Mouse (Mus musculus): Measurements from ENCODE around the gene Grin2b. TPM values are rescaled to one million over a fixed set of nuclear protein-coding genes. Genes with fewer than 3 reads are reported as not detected.

The Grin2b gene
- total RNA-seq, 2 experiments from 2014 or later = 248 to 335 TPM

DNA sequence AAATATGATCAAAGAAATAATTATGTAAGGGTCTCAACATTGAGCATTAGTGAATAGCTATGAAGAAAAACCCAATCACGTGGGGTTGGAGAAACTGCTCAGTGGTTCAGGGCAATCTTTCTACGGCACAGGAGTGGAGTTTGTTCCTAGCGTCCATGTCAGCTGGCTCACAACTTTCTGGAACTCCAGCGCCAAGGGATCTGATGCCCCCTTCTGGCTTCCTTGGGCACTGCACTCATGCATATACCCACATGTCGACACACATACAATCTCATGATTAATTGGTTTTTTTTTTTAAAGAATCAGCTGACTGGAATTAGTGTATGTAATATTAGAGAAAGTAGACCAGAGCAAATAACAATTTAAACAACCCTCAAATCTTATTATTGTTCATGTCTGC, 258.7 kb downstream of the Grin2b start:
- no peak for DNase-seq (ENCODE audit: low spot score in 2 of 2)
- intact Hi-C loops (cut with DNase I) = no loop called here

DNA sequence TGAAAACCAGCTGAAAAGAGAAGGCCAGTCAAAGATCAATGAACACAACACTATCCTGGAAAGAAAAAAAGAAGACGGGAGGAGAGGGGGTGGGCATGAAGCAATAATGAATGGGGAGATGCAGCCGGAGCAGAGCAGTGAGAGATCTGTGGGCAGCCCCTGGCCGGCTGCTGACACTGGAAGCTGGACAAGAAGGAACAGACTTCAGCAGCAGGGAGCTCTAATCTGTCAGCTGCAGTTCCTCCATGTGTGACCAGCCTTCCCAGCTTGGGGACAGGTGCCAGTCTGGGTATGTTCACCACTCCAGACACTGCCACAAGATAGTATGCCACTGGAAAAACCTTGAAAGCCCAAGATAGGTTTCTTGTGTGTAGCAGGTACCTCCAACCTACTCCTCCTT, 261.2 kb downstream of the Grin2b start:
- DNase-seq (ENCODE audit: low spot score in 2 of 2) = no peak
- intact Hi-C loops (cut with DNase I) = no loop called here

DNA sequence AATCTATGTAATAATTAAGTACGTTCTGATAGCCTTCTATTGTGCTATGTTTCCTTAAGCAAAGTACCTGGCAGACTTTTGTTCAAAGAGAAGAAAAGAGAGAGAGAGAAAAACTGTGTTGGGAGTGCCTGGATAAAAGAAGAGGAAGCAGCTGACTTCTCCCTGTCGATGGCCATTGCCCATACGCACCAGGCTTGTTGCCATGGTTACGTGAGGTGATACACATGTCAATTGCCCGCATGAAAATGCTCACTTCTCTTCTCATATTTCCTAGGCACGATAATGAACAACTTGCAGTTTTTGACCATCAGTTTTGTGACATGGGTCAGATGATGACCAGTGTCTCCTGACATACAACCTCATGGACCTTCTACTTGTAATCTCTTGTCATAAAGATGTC, 262.2 kb downstream of the Grin2b start:
- intact Hi-C loops (cut with DNase I) = no loop called here
- DNase-seq (ENCODE audit: low spot score in 2 of 2) = no peak

DNA sequence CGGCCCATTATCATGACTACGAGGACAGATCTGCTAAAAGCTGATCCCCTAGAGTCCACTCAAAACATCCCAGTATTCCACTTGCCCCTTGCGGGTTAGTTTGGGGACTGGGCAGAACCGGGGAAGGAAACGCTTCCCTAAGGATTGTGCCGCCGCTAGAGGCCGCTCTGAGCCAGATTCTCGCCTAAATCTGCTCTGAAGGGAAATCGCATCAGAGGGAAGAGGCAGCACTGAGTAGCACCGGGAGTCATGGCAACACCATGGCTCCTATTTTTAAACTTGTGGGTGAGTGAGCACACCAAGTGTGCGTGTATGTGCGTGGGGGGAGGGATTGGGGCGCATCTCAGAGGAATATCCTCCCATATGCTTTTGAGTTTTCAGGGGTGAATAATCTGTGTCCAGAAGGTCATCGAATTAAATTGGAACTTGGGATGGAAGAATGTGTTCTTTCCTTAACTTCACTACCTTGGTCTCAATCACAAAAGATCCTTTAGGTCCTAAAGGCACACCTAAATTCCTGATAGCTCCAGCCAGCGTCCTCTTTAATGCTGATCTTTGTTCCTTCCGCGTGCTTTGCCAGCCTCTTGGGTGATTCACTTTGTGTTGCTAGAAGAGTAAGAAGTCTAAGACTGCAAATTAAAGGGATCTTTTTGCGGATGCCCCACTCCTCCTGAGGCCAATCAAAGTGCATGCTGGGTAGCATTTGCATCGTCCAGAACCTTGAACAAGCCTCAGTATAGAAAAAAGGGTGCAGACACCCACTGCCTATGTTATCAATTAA, 265.6 kb downstream of the Grin2b start:
- intact Hi-C loops (cut with DNase I) = loop anchor here (2.0 to 10.0 kb wide), 3 partner anchors 177 to 445 kb away; partner anchors contain the start of gene Grin2b
- peak; percentile 87 to 90 for DNase-seq (ENCODE audit: low spot score in 2 of 2)

DNA sequence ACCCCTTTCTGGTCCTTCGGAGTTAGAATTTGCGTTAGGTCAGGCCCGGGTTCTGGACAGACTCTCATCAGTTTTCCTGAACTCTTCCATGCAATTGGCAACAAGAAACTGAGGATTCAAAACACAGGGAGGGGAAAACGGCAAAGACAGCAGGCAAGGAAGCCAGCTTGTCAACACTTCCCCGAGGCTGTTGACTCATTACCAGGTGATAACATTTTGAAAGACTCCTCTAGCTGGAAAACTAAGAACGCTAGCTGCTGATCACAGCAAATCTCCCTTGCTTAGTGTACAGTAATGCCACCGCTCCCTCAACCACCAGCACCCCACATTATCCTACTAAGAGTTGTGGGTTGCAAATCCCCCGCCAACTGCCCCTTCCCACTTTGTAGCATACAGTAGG, 266.2 kb downstream of the Grin2b start:
- intact Hi-C loops (cut with DNase I) = loop anchor here (2.0 to 10.0 kb wide), 3 partner anchors 178 to 445 kb away; partner anchors contain the start of gene Grin2b
- no peak for DNase-seq (ENCODE audit: low spot score in 2 of 2)

DNA sequence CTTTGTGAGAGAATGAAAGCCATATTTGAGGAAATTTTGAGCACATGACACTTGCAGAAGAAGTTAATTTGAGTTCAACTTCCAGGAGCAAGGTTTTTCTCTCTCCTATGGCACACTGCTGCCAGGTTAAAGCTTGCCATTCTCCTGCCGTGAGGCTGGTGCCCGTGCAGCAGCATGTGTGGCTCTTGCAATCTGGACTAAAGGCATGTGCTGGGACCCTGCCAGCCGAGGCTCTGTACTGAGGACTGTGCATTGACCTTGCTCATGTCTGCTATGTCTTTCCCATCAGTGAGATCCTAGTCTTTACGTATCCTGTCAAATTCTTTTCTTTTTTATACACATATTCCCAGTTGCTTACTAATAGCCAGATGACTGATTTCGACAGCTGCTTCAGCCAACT, 268.9 kb downstream of the Grin2b start:
- intact Hi-C loops (cut with DNase I) = loop anchor here (5.0 to 10.0 kb wide), 2 partner anchors 180 to 462 kb away; no protein-coding TSS in a partner anchor
- no peak for DNase-seq (ENCODE audit: low spot score in 2 of 2)

DNA sequence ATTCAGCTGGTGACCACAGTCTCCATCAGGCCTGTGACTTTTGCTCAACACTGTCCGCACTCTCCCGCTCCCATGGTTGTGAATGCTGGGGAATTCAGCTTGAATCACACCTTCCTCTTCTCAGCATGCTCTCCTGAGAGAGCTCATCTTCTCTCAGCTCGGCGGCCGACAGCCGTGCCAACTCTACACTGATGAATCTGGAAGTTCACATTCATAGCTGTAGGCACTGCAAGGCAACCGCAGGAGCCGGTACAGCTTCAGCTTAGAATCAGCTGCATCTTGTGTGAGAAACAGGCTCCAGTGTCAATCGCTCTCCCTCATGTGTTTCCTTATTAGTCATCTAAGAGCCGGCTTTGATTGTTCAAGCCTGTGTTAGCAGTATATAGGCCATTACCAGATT, 272.9 kb downstream of the Grin2b start:
- intact Hi-C loops (cut with DNase I) = loop anchor here (5.0 to 10.0 kb wide), 2 partner anchors 184 to 458 kb away; no protein-coding TSS in a partner anchor
- DNase-seq (ENCODE audit: low spot score in 2 of 2) = peak; percentile 63 to 72

DNA sequence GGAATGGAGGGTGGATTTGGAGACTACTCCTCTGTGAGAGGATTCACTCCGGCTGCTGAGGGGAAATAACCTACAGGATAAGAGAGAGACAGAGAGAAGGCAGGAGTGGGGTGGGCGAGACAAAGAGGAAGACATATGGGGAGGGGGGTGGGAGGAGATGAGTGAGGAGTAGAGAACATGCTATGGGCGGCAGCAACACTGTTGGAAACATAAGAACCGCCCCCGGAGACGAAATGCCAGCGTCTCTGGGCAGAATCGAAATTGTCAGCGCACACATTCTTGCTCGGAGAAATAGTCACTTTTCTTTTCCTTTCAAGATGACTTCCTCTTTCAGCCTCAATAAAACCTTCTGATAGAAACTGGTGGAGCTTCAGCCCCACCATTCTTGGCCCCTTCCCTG, 274.1 kb downstream of the Grin2b start:
- peak; percentile 76 for DNase-seq (ENCODE audit: low spot score in 2 of 2)
- intact Hi-C loops (cut with DNase I) = loop anchor here (2.0 to 10.0 kb wide), 3 partner anchors 36 to 374 kb away; no protein-coding TSS in a partner anchor

DNA sequence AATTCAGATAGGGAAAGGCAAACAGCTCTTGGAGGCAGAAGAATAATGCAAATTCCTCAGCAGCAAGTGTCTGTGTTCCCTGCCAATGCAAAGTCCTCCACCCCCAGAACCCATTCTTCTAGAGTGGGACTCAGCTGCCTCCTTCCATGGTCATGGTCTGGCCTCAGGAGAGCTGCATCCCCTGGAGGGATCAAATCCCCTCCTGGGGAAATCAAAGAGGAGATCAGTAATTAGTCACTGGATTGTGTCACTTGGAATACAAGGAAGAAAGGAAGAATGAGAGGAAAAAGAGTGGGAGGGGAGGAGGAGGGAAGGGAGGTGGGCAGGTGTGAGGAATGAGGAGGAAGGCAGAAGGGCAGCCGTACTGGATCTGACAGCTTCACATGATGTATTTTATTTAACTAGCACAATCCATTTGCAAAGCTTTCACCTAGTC, 278.5 kb downstream of the Grin2b start:
- intact Hi-C loops (cut with DNase I) = loop anchor here (5.0 to 10.0 kb wide), 2 partner anchors 258 to 370 kb away; no protein-coding TSS in a partner anchor
- DNase-seq (ENCODE audit: low spot score in 2 of 2) = peak; percentile 48 to 69

DNA sequence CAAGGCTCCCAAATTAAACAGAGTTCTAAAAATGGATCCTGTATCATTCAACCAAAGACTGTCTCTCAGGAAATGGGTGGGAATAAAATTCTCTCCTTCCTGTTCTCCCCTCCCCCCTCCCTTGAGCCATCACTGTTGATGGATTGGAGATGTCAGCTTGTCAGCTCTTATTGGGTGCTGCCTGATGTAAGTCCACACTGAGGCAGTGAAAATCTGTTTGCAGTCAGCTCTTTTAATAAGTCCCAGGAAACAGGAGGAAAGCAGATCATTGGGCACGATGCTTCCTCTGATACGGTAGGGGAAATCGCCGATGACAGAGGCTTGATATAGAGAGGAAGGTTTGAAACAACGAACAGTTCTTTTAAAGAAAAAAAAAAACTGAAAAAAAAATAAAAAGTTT, 290.7 kb downstream of the Grin2b start:
- no peak for DNase-seq (ENCODE audit: low spot score in 2 of 2)
- intact Hi-C loops (cut with DNase I) = no loop called here

DNA sequence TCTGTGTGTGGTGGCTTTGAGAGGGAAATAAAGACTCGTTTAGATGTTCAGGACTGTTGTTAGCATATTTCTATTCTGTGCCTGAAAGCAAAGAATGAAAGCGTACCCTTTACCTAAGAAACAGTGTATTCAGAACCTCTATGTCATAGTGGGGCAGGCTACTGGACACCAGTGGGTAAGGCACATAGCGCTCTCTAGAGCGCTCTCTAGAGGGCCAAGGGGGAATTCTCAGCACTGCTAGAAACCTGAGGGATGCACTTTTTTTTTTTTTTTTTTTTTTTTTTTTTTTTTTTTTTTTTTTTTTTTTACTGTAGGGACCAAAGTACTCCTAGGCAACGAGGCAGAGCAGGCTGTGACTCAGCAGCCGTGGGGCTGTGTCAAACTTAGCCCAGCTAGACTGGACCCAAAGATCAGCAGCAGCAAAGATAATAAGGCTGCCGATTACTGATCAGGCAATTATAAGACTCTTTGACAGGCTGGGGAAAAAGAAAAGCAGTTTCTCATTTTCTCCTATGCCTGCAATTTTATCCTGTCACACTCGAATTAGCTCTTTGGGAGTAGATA, 297.1 kb downstream of the Grin2b start:
- intact Hi-C loops (cut with DNase I) = no loop called here
- no peak for DNase-seq (ENCODE audit: low spot score in 2 of 2)

DNA sequence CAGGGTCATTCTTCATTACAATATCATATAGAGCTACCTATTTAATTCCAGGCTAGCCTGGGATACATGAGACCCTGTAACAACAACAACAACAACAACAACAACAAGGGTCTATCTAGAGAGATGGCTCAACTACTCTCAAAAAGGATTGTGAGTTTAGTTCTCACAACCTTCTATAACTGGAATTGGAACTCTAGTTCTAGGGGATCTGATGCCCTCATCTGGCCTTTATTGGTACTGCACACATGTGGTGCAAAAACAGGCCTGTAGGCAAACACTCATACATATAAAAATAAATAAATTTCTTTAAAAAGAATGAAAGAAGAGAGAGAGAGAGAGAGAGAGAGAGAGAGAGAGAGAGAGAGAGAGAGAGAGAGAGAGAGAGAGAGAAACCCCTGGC, 298.7 kb downstream of the Grin2b start:
- intact Hi-C loops (cut with DNase I) = no loop called here

DNA sequence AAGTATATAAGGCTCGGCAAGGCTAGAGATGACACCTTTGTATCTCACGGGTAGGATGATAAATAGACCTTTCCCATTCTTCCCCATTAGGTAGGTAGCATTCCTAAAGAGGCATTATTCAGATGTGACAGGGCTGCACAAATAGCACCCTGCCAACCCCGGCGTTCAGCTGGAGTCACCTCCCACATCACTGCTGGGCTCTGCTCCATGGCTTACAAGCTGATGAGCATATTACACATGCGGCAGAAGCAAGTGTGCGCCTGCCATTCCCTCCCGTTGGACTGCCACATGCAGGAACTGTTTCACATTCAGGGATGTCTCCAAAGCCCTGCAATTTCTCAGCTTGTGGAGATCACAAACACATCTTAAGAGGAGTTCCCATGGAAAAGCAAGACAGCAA, 307.5 kb downstream of the Grin2b start:
- intact Hi-C loops (cut with DNase I) = no loop called here
- DNase-seq (ENCODE audit: low spot score in 2 of 2) = peak; percentile 70 to 72

More for the DNA sequence above, 298.7 kb downstream of the Grin2b start:
- no peak for DNase-seq (ENCODE audit: low spot score in 2 of 2)

DNA sequence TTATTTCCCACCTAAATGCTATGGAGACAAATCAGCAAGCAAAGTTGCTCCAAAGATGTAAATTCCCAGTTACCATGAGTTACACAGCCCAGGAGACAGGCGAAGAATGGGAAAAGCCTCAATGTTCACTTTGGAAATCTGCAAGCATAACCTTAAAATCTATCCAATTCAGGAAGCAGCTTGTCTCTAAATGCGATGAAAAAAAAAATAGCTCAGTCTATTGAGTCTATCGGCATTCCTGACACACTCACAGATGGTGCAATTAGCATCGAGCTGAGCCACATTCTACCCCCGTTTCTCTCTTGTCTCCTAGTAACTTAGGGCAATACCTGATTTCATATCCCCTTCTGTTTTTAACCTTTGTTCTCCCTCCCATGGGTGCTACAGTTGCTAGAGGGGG, 309.3 kb downstream of the Grin2b start:
- intact Hi-C loops (cut with DNase I) = loop anchor here (2.0 kb wide), 1 partner anchor 35 kb away; no protein-coding TSS in a partner anchor
- DNase-seq (ENCODE audit: low spot score in 2 of 2) = no peak

DNA sequence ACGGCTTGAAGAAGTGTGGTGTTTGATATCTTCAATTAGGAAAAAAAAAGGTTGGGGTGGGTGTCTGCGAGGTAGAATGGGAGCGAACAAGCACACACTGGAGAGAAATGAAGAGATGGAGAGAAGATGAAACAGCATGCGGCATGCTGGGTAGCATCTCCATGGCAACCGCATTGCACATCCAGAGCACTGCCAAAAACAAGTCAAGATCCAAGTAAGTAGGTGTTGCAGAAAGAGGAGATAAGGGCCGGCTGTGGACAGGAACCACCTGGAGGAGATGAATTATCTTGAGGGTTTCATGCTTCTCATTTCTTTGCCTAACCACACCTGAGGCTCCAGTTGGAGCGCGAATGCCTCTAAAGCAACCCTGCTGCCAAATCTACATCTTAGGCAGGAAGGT, 313.8 kb downstream of the Grin2b start:
- intact Hi-C loops (cut with DNase I) = no loop called here

DNA sequence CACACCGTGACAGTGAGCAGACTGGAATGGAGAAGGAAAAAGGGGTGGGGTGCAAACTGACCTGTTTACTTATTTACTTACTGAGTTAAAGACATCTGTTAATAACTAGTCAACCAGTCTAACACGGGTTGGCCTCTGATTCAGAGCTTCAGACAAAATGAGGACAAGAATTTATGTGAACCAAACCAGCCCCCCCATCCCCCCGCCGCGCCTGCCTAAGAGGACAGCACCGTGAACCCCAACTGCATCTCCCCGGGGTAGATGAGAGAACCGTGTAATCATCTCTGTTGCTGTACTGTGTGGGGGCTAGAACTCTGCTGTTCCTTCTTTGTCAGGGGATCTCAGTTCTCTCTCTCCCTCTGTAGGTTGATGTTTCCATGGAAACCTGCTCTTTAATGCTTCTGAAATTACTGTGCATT, 319.1 kb downstream of the Grin2b start:
- intact Hi-C loops (cut with DNase I) = no loop called here
- peak in 1 of 2 experiments; percentile 24 for DNase-seq (ENCODE audit: low spot score in 2 of 2)

More for the DNA sequence above, 313.8 kb downstream of the Grin2b start:
- DNase-seq (ENCODE audit: low spot score in 2 of 2) = peak; percentile 76 to 81

DNA sequence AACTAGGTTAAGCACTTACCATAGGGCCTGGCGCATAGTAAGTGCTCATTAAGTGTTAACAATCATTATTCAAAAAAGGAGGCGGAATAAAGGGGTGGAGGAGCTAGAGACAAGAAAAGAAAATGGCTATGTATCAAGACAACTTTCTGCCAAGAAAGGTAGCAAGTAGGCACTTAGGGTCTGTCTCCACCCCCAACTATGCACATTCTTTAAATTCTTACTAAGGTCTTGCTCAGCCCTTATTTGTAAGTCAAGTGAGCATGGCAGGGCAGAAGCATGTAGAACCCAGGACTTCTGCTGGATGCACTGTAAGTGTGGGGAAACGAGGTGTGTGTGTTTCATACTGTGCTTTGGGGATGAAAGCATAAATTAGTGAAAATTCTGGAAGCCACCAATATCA, 329.6 kb downstream of the Grin2b start:
- intact Hi-C loops (cut with DNase I) = no loop called here
- no peak for DNase-seq (ENCODE audit: low spot score in 2 of 2)

DNA sequence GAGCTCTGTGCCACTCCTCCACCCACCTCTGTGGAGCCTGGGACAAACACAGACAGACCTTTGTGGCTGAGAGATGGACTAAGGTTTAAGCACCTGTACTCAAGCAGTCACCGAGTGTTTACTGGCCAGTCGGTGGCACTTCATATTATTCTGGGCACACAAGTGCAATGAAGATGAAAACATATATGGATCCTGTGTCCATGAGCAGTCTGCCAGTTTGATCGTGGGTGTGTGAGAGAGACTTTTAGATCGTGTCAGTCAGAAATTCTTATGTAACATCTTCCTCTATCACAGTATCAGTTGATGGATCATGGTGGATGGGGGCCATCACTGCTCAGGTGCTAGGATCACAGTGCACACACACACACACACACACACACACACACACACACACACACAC, 337.0 kb downstream of the Grin2b start:
- DNase-seq (ENCODE audit: low spot score in 2 of 2) = no peak
- intact Hi-C loops (cut with DNase I) = no loop called here

DNA sequence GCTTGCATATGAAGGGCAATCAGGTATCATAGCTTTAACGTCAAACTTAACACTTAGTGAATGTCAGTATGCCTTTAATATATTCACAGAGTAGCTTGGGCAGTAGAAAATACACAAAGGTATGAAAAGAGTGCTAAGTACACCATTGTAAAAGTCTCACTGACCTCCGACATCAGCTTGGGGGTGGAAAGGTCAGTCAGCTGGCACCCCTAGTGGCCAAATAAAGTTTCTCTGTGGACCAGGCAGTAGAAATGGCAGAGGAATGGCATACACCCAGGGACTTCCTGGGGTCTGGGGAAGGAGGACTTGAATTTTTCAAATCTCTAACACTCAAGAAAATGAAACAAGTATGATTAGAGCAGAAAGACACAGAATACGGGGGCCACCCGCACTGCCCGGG, 339.8 kb downstream of the Grin2b start:
- no peak for DNase-seq (ENCODE audit: low spot score in 2 of 2)
- intact Hi-C loops (cut with DNase I) = loop anchor here (5.0 kb wide), 1 partner anchor 306 kb away; no protein-coding TSS in a partner anchor

DNA sequence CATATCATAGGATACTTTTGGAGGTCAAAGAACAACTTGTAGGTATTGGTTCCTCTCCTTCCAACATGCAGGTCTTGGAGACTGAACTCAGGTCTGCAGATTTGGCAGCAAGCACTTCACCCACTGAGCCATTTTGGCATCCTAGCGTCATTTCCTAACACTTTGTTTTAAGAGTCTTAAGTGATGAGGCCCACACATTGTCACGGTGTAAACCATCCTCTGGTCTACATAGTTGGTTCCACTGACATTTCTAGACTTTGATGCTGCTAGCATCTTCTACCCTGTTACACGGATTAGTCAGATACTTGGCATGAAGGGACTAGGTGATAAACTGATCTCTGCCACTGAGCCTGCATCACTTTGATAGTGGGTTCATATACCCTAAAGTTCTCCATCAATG, 341.3 kb downstream of the Grin2b start:
- no peak for DNase-seq (ENCODE audit: low spot score in 2 of 2)

DNA sequence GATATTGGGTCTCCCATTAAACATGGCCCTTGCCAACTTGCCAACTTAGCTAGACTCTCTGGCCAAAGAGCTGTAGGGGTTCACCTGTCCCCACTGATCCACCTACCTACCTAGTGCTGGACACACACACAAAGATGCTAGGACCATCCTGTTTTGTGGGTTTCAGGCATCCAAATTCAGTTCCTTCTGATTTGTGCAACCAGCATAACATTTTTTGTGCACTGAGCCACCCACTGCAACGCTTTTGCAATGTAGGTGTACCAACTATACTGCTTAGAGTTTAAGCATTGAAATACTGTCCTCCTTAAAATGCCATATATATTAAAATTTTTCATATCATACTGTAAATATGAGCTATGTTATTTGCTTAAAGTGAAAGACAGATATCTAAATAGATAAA, 342.3 kb downstream of the Grin2b start:
- intact Hi-C loops (cut with DNase I) = loop anchor here (5.0 kb wide), 1 partner anchor 304 kb away; no protein-coding TSS in a partner anchor
- DNase-seq (ENCODE audit: low spot score in 2 of 2) = no peak

More for the DNA sequence above, 341.3 kb downstream of the Grin2b start:
- intact Hi-C loops (cut with DNase I) = loop anchor here (5.0 kb wide), 1 partner anchor 305 kb away; no protein-coding TSS in a partner anchor
